Mouse (Mus musculus) lung, postnatal 25 days (tissue): Measurements from ENCODE around the gene Kcnma1.

Source experiments
- DNase-seq: peaks from one replicate; pipeline ENCODE4 v3.0.0; 2022; ENCODE audit warnings: low spot score

Kcnma1 gene

DNA sequence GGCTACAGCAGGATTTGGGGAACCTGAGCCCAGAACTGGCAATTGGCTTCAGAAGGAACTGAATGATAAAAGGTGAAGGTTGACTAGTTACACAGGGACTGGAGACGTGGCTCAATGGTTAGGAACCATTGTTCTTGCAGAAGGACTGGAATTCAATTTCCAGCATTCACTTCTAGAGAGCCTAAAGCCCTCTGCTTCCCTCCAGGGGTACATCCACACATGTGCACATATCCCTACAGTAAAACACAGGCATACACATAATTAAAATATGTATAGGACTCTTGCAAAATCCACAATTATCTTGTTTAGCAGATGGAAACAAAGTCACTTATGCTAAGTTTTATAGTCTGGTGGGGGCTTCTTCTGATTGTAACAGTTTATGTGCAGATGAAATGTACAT, 485.1 kb downstream of the Kcnma1 start:
- no peak for DNase-seq

DNA sequence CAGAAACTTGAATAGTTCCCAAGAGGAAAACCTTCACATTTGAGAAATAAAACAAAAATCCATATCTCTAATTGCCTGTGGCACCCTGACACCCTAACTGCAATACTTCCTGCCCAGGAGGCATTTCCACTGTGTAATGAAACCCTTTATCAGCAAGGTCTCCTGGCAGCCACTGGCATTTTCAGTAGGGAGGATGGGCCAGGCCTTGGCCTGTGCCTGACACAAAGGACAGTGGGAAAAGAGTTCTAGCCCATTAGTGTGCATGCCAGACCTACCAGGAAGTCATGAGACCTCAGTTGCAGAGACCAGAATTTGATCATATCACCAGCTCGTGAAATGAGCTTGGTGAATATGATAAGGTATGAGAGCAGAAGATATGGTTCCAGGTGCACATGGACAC, 488.4 kb downstream of the Kcnma1 start:
- DNase-seq: no peak

DNA sequence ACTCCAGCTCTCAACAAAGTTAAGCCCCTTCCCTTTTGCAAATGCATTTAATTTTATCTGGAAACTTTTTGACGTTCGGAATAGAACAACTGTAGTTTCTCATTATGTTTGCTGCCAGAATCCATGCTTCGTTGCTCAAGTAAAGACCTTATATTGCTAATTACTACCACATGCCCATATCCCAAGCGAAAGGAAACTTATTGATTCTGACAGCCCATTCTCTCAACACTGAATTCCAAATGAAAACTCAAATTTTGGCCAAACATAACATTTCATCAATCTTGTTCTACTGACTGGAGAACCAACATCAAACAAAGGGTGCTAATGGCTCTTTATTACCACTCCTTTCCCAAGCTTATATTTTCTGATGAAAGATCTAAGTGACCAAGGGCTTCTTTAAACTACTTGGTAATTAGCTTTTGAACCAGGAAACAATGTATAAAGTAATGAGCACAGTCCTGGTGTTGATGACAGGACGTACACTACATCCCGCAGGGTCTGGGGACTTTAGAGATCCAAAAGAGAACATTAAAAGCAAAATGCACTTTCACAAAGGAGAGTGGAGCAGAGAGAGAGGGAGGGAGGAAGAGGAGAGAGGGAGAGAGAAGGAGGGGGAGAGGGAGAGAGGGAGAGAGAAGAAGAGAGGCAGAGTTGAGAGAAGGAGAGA, 490.3 kb downstream of the Kcnma1 start:
- DNase-seq: no peak

DNA sequence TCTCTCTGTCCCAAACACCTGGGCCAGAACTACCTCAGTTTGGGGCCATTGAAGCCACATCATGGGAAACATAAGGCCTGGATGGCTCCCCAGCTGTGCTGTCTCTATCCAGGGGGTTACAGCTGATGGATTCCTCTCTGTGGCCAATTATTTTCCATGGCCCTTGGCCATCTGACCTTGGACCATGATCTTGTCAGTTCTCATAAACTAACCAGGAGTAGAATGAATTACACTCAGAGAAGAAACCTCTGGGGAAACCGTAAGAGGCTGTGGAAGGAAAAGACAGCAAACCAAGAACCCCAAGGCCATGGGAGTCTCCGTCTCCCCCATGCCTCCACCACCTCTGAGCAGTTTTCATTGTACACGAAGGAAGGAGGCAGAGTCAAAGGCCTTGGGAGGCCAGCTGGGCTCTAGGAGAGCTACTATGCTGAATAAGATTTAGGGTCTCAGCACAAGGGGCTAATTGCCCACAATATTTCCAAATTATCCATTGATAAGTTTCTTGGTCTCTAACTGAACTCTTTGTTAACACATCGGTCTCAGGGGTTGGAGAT, 491.6 kb downstream of the Kcnma1 start:
- peak; percentile 43 for DNase-seq

DNA sequence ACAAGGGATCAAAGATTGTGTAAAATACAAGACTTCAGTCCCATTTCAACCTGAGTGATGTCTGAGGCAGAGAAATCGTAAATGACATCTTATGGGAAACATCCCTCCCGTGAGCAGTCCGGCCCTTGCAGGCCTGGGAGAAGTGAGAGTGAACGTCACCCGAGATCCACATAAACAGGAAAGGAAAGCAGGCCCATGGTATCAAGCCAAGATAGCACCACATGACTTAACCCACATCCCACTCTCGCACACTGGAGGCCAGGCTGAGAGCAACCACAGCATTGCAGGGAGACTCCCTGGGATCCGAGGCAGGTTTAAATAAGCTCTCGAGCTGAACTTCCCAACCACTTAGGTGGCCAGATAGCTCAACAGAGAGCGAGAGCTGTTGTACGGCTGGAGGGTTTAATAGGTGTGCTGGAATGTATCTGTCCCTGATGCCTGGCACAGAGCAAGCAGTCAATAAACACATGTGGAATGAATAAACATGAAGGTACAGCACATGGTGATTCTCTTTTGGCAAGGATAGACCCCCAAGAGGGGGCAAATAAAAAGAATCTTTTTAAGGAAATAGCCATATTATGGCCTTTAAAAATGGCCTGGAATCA, 493.1 kb downstream of the Kcnma1 start:
- DNase-seq: no peak

DNA sequence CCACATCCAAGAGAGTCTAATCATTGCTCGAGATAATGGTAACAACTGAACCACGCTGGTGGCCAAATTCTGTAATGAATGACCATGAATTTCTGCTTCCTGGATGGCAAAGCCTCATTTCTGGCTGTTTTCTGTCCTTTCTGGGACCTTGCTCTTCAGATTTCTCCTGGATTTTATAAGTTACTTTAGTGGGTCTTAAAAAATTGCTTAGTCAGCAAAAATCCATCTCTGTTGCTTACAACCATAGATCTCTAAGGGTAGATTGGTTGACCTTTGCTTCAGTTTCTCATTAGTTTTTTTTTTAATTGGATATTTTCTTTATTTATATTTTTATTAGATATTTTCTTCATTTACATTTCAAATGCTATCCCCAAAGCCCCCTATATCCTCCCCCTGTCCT, 496.9 kb downstream of the Kcnma1 start:
- DNase-seq: no peak

DNA sequence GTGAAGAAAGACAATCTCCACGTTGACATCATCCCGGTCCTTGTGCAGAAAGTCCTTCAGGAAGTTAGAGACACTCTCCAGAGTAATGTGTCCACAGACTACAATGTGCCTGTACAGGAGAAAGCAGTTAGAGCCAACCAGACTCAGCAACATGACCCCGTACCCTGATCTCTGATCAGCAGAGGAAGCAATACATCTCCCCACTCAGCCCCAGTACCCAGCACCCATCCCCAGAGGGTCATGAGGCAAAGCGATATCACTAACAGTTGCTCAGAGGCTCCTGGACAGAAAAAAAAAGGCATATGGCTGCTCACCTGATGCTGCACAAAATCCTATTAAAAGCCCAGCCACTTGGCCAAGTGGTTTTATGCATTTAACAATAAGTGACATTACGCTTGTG, 504.5 kb downstream of the Kcnma1 start:
- DNase-seq: no peak

DNA sequence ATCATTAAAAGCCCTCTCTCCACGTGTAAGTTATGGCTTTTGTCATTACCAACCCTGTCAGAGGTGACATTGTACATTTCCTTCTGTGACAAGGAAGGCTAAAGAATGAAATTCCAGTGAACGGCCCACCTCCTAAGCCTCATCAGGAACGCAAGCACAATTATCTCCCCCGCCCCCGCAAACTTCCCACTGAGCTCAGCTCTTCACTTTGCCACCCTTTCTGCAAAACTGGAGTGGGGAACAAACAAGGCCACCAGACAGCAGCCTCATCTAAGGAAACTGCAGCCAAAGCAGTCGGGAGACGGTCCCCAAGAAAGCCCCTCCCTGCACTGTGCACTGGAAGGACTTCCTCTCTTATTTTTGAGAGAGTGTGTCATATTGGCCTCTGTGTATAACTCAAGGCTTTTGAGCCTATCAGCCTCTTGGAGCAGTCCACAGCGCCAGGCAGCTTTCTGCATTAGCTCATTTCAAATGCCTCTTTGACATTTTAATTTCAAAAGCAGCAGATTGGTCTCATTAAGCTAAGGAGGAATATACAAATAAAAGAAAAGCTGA, 512.0 kb downstream of the Kcnma1 start:
- DNase-seq: no peak

DNA sequence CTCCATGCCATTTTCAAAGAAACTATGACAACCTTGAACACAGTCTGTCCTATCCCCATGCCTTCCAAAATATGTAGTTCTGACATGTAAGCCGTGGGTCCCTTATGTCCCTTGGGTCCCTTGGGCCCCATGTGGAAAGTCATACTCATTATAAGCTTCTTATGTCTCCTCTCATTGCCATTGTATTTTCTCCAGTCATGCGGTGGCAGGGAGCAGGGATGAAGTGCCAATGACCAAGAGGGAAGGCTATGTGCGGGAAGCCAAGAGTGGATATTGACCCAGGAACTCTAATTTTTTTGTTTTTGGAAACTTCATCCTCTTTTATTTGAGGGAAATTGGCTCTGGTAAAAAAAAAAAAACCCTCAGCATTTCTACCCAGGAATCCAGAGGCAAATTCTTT, 517.5 kb downstream of the Kcnma1 start:
- DNase-seq: no peak

DNA sequence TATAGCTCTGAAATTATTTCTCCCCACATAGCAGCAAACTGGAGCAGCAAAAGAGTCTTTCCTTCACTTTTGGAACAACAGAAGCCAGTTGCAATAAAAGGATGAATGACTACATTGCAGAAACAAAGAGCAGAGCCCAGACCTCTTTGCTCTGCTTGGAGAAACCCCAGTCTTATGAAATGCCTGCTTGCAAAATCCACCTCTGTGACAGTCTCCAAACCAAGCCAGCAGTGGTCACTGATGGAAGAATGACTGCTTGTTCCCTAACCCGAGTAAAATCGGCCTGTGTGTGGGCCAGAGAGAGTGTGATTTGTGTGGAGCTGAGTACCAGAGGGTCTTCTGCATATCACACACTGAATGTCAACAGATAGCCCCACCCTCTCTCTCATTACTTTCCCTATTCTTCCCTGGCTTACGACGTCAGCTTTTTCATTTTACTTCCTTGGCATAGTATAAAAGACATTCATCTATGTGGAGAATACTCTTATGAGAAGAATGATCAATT, 518.0 kb downstream of the Kcnma1 start:
- no peak for DNase-seq

DNA sequence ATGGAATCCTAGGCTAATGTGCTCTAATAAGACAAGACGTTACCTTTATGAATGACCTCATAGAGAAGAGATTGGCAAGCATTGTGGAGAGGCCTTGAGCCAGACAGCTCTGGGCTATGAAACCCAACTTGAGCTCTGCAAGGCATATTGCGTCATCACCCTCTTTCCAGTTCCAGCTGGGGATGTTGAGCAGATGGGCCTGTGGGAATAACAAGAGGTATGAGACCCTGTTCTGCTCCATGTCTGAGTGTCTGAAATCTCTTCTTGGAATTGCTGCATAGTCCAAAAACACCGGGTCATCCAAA, 519.8 kb downstream of the Kcnma1 start:
- peak; percentile 41 for DNase-seq

DNA sequence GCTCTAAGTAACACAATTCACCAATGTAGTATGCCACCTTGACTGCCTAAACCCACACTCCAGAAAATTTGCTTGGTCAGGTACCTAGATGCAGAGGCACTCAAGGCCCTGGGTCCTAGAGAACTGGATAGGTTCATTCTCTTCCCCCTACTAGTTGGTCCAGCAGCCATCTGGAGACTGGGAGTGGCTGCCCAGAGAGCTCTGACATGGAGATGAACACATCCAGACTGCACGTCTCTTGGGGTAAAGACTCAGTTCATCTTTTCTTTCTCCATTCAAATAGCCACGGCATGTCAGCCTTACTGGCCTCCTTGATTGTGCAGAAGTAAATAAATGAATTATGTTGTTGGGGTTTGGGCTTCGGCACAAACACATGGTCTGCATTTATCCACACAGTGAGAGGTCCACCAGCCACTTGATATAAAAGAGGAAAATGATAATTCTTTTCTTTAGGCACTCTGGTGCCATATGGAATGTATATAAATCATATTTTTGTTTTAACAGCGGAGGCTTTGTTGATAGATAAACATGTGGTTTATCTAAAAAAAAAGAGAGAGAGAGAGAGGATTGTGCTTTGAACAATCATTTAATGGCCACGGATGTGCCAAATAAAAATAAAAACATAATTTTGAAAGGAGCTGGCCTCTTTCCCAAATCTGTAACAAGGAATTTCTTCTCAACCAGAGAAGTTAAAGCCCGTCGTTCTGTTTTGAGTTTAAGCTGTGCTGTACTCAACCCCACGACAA, 520.4 kb downstream of the Kcnma1 start:
- DNase-seq: no peak

DNA sequence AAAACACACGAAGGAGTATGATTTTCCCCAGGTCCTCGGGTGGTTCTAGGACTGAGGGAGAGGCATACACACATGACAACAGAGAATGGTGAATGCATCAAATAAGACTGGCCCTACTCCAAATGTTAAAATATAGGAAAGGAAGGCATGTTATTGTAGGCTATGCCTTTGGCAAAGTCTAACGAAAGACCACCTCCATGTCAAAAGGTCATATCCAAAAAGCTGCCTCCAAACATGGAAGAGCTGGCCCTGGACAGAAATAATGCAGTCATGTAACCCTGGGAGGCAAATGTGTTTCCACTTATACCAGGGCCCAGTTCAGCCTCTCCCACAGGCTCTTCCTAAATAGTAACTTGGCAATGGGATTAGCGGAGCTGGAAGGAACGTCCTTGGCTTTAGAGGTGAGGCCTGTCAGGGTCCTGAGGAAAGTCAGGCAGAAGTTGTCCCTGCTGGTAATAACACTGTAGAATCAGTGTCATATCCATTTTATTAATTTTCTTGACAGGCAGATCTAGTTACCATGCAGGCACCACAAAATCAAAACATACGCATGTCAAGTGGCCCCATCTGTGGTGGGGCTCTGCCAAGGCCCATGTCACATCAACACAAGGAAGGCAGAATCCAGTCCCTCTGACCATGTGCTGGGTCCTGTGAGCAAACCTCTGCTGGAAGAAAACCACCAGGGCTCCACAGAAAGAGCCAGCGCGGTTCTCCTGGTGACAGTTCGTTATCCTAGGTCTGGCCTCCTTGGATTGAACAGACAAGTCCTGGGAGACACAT, 521.5 kb downstream of the Kcnma1 start:
- DNase-seq: no peak

DNA sequence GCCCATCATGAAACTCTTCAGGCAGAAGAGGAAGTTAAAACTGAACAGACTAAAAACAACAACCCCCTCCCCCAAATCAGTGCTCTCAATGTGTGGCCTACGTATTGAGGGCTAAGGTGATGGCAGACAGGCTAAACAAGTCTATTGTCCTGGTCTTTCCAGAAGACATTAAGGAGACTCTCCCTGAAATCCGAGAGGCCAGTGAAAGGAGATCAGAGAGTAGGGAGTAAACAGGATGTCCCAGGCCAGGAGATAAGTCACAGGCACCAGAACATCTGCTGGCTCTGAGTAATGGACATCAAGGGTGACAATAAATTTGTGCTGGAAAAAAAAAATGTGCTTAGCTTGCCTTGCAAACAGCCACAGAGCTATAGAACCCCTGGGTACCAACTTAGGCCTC, 522.9 kb downstream of the Kcnma1 start:
- peak; percentile 5 for DNase-seq

DNA sequence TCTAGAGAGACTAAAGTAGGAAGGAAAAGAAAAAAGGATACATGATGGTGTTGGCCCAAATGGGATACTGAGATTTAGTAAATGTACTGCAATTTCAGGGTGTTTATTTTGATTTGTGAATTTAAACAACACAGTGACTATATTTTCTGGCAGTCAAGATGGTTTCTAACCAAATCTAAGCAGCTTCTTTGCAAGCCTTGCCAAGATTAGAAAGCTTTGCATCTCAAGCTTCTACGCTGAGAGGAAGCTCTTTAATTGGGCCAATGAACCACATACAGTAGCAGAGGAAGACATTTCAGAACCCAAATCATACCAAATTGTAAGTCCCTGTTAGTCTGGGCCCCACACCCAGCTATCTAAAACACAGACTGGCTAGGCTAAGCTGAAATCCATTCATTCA, 527.6 kb downstream of the Kcnma1 start:
- DNase-seq: no peak

DNA sequence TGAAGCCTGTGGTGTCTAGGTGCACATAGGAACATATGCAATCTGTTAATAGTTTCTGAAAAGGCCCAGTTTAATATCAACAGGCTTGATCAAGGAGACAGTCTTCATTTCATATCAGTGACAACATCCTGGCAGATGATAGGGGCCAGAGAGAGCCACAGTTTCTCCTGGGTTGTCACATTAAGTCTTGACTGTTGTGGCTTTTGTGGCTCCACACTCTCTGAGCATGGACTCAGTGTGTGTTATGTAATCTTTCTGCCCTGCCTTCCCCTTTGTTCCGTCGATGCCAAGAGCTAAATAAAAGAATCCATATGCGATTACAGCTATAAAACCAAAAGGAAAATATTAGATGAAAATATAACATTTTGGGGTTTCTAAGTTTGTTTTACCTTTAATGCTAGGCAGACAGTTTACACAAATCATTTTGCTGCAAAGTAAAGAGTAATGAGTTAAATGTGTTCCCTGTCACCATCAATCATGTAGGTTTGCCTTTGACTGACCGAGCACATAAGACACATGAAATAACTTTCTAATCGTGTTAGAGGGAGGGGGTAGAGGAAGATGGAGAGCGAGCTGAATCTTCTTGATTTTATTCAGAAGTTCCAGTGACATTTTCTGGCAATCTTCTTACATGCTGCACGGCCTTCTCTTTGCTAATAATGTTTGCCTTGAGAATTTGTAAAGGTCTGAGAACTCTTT, 528.3 kb downstream of the Kcnma1 start:
- DNase-seq: no peak

DNA sequence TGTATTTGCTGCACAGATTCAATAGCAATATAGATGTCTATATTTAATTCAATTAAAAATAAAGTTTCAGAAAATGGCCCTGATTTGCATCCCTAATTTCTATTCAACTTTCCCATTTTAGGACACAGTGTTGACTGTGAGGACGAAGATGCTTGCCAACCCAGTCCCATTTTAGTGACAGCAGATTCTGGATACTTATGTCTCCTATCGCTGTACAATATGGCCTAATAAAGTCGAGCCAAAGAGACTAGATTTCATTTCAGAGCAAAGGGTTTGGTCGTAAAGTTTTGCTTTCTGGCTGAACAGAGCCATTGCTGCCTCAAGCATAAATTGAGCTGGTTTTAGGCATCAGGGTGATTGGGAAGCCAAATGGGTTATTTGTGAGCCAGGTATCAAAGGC, 539.2 kb downstream of the Kcnma1 start:
- DNase-seq: no peak

DNA sequence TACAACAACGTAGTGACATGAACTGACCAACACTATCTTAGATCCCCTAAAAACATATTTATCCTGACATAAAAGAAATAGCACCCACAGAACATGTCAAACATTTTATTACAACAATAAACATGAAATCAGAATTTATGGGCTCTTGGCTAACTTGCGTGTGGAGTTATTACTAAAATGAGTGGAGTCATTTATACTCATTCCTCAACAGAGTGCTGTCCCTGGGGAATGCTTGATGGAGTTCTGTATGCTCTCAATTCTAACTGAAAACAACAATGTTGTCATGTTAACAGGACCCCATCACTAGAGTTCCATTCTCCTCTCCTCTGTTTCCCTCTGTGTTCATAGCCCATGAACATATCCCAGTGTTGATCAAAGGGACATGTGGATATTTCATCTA, 544.2 kb downstream of the Kcnma1 start:
- no peak for DNase-seq

DNA sequence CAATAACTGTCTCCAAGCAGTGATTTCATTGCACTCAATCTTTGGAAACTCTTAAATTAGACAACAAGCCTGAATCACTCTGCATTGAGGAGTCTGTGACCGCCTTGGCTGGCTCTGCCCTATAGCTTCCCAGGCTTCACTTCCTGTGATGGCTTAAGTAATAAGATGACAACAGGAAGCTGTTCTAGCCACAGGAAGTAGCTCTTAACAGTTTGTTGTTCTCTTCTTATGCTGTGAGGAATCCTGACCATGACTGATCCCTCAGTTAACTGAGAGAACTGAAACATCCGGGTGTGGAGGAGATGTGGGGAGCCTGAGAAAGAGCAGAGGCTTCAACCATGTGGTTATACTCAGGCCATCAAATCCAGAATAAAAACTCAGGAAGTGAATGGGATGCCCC, 549.2 kb downstream of the Kcnma1 start:
- DNase-seq: peak; percentile 28

DNA sequence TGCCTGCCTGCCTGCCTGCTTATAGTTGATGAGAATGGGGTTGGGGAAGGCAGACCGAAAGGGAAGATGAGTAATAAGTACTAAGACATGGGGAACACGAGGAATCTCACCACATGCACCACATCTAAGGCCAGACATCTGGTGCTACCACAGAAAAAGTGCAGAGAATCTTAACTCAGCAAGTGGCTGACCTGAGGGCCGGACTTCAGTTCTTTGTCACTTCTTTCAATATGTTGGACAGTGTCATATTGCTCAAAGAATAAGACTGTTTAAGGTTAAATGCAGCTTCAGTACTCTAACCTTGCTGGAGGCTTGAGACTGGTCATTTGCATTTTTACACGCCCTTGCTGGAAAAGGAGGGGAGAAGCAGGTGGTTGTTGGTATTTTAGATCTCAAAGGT, 555.7 kb downstream of the Kcnma1 start:
- DNase-seq: no peak

DNA sequence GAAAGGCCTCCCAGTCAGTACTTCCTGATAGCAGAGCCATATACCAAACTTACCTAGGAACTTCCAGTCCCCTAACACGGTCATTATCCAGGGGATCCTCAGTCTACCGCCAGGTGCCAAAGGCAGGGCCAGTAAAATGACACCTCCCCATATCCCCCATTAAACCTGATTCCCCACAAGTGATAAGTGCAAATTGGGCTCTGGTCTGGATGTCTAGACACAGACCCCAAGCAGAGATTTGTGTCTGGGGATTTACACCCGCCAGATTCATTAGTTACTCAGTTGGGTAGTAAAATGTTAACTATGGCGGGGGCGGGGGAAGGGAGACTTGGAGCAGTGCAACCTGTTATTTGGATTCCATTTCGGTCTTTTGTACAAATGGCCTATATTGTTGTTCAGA, 562.6 kb downstream of the Kcnma1 start:
- DNase-seq: no peak

DNA sequence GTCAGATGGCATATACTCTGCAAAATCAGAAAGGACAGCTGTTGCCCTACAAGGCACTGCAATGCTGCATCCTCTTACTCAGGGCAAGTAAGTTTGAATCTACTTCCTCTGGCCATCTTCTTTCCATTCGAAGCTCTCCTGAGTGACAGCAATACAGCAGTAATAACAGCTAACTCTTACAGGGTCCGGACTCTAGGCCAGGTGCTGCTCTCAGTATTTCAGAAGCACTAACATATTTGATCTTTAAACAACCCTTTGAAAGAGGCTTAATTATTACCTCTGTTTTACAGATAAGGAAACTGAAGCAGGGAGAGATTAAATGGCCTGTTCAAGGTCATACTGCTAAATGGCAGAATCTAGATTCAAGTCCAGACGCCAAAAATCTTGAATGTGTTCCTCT, 576.8 kb downstream of the Kcnma1 start:
- no peak for DNase-seq
